Mouse (Mus musculus) hindbrain, postnatal 0 days (tissue): Measurements from ENCODE around the gene Atp5e. TPM values are rescaled to one million over a fixed set of nuclear protein-coding genes. Genes with fewer than 3 reads are reported as not detected.

Experiments
- ATAC-seq: fragments of 200-750 bp; cut with Nextera tagmentation; 2 replicates; pipeline ENCODE4 v1.8.0; 2017; ENCODE audit warnings: mild to moderate bottlenecking, moderate TSS enrichment, moderate library complexity
- DNase-seq: peaks from one replicate; pipeline ENCODE4 v3.0.0-alpha.2; 2015; ENCODE audit warnings: low spot score
- H3K27ac ChIP-seq: fragments of 300-500 bp; sonication (generic); 2 replicates; pipeline ENCODE4 v1.5.1; 2014; ENCODE audit warnings: mild to moderate bottlenecking
- H3K27me3 ChIP-seq: fragments of 300-500 bp; sonication (generic); 2 replicates; pipeline ENCODE4 v1.6.1; 2014; ENCODE audit warnings: low read length, mixed read lengths; ENCODE audit not compliant: insufficient read depth
- H3K36me3 ChIP-seq: fragments of 300-500 bp; sonication (generic); 2 replicates; pipeline ENCODE4 v1.6.1; 2014; ENCODE audit warnings: low read length, mixed read lengths; ENCODE audit not compliant: insufficient read depth
- H3K4me1 ChIP-seq: fragments of 300-500 bp; sonication (generic); 2 replicates; pipeline ENCODE4 v1.6.1; 2014; ENCODE audit warnings: antibody characterized with exemption, low read length, mixed read lengths; ENCODE audit not compliant: insufficient read depth
- H3K4me2 ChIP-seq: fragments of 300-500 bp; sonication (generic); 2 replicates; pipeline ENCODE4 v1.6.1; 2014; ENCODE audit warnings: low read depth, mild to moderate bottlenecking, low read length, moderate library complexity, mixed read lengths
- H3K4me3 ChIP-seq: fragments of 300-500 bp; sonication (generic); 2 replicates; pipeline ENCODE4 v1.5.1; 2014; ENCODE audit warnings: low read length
- H3K9ac ChIP-seq: fragments of 300-500 bp; sonication (generic); replicated peaks from 2 replicates; pipeline ENCODE4 v1.6.1; 2014; ENCODE audit warnings: mild to moderate bottlenecking, low read length, moderate library complexity, mixed read lengths
- H3K9me3 ChIP-seq: fragments of 300-500 bp; sonication (generic); 2 replicates; pipeline ENCODE4 v1.6.1; 2016; ENCODE audit warnings: low read length, mixed read lengths
- CTCF ChIP-seq: IDR thresholded peaks from 2 replicates; pipeline ENCODE4 v1.5.1; 2016; ENCODE audit warnings: antibody characterized with exemption, control low read depth, low read depth
- WGBS: fragments of 180-500 bp; shearing (Covaris S2); extraction: QIAGEN DNeasy Blood & Tissue Kit; methylation state at CpG from one replicate; pipeline ENCODE4 v1.1.7; 2014; 5-methylcytosine and 5-hydroxymethylcytosine counted together
- polyA plus RNA-seq: library from polyadenylated mRNA; unstranded; fragments of >200 nt; fragmentation: Nextera tagmentation; extraction: Ambion mirVana; gene quantifications from 2 replicates; pipeline ENCODE4 v1.2.1, GENCODE M21; 2015
- total RNA-seq: library from RNA; depleted of rRNA; stranded (reverse); fragments of >200 nt; gene quantifications from 2 replicates; pipeline ENCODE4 v1.2.3, GENCODE M21; 2014

Atp5e gene
- total and polyA plus RNA-seq, 2 experiments from 2014 or later: 488 to 925 TPM

- H3K27ac ChIP-seq: peak within 1 kb of the TSS; percentile 67; the same call in 1 of the 2 replicates
- ATAC-seq (peak; percentile 99), DNase-seq (peak; percentile 99)
- no peaks in the 10 kb centered on the region for H3K27me3 ChIP-seq
- H3K36me3 ChIP-seq: no peaks in the 10 kb centered on the region
- no peak for TF ChIP-seq CTCF
- H3K9me3 ChIP-seq: no peaks in the 10 kb centered on the region
- WGBS: 1% methylated on average over 50 of the region's 53 CpGs
- H3K4me1 ChIP-seq: no peaks in the 10 kb centered on the region
- peak within 1 kb of the TSS; percentile 71 for H3K4me3 ChIP-seq
- peak within 1 kb of the TSS; percentile 56 for H3K4me2 ChIP-seq
- peak within 1 kb of the TSS; percentile 59 for H3K9ac ChIP-seq
These were observed 9.1 kb upstream of the Atp5e start, which contains the start of gene Prelid3b for GRCm38 (mm10) chr2:174472818-174473549. Prelid3b (minus strand) TSS chr2:174473081.

GRCm38 (mm10) chr2:174472407-174472806 lies 8.5 kb upstream of the Atp5e start:
- no peak for TF ChIP-seq CTCF
- Histone ChIP-seq H3K9me3 (no peaks in the 10 kb centered on the region), H3K36me3 (no peaks in the 10 kb centered on the region), H3K4me1 (no peaks in the 10 kb centered on the region), H3K9ac (peak overlapping the region; percentile 59), H3K4me3 (peak overlapping the region; percentile 71), H3K27ac (peak overlapping the region; percentile 67; the same call in 1 of the 2 replicates), H3K4me2 (peak overlapping the region; percentile 56), H3K27me3 (no peaks in the 10 kb centered on the region)
- no peak; the same call in 1 of the 2 replicates for ATAC-seq
- DNase-seq: no peak
- 10% methylated on average over 27 of the region's 30 CpGs for WGBS

- Histone ChIP-seq H3K9me3 (no peaks in the 10 kb centered on the region), H3K4me2 (no peak overlapping the region), H3K9ac (no peak overlapping the region), H3K4me1 (no peaks in the 10 kb centered on the region), H3K4me3 (no peak overlapping the region), H3K36me3 (no peaks in the 10 kb centered on the region; the same call in 1 of the 2 replicates), H3K27me3 (no peaks in the 10 kb centered on the region), H3K27ac (no peak overlapping the region)
- ATAC-seq (no peak), DNase-seq (no peak)
- 96% methylated on average over 7 of the region's 7 CpGs for WGBS
- TF ChIP-seq CTCF: no peak
These were observed 7.0 kb upstream of the Atp5e start for GRCm38 (mm10) chr2:174470786-174471405.

- TF ChIP-seq CTCF: no peak
- DNase-seq (no peak), ATAC-seq (no peak)
- Histone ChIP-seq H3K36me3 (no peaks in the 10 kb centered on the region; the same call in 1 of the 2 replicates), H3K4me3 (no peak overlapping the region), H3K4me1 (no peaks in the 10 kb centered on the region), H3K9ac (no peak overlapping the region), H3K27ac (no peak overlapping the region), H3K4me2 (no peak overlapping the region), H3K9me3 (no peaks in the 10 kb centered on the region), H3K27me3 (no peaks in the 10 kb centered on the region)
- 93% methylated on average over 4 of the region's 4 CpGs for WGBS
These were observed 6.4 kb upstream of the Atp5e start for GRCm38 (mm10) chr2:174470333-174470732.

- Histone ChIP-seq H3K4me2 (peak overlapping the region; percentile 95), H3K27ac (peak overlapping the region; percentile 76), H3K4me1 (no peaks in the 10 kb centered on the region), H3K27me3 (no peaks in the 10 kb centered on the region), H3K9me3 (no peaks in the 10 kb centered on the region), H3K36me3 (peaks cover 21% of the 10 kb centered on the region), H3K9ac (peak overlapping the region; percentile 81), H3K4me3 (peak overlapping the region; percentile 81)
- no peak for DNase-seq
- no peak for TF ChIP-seq CTCF
- peak; percentile 36; the same call in 1 of the 2 replicates for ATAC-seq
- 31% methylated on average over 10 of the region's 10 CpGs for WGBS
These were observed 535 bp downstream of the Atp5e start for GRCm38 (mm10) chr2:174463370-174463769.

GRCm38 (mm10) chr2:174459365-174459764 lies 4.5 kb downstream of the Atp5e start:
- Histone ChIP-seq H3K27ac (no peak overlapping the region), H3K9me3 (no peaks in the 10 kb centered on the region), H3K9ac (no peak overlapping the region), H3K4me3 (no peak overlapping the region), H3K4me1 (no peaks in the 10 kb centered on the region), H3K4me2 (no peak overlapping the region), H3K36me3 (peaks cover 21% of the 10 kb centered on the region), H3K27me3 (no peaks in the 10 kb centered on the region)
- no peak for TF ChIP-seq CTCF
- ATAC-seq (no peak), DNase-seq (peak; percentile 10)
- 52% methylated on average over 2 of the region's 2 CpGs for WGBS
